Mouse (Mus musculus) ES-CJ7 (cell line): ENCODE measurements around the gene Igf1r.

Experiments
- DNase-seq: peaks from one replicate; pipeline ENCODE4 v3.0.0; 2011; ENCODE audit warnings: low read depth, low spot score

Gene Igf1r

DNA sequence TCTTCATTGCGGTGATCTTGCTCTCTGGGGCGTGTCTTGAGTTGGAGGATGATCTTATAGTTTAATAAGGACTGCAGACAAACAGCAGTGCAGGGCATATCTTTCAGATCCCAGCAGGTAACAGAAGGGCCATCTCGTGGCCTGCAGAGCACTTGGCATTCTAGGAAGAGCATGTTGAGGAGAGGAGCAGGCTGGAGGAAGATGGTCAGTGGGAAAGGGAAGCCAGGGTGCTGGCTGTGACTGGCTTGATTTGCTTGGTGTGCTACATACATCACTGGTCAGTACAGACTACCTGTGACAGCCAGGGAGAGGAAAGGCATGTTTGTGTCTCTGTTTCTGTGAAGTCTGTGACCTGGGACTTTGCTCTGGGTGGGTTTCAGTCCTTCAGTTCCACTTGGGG is 122.8 kb downstream of the Igf1r start:
- no peak for DNase-seq

DNA sequence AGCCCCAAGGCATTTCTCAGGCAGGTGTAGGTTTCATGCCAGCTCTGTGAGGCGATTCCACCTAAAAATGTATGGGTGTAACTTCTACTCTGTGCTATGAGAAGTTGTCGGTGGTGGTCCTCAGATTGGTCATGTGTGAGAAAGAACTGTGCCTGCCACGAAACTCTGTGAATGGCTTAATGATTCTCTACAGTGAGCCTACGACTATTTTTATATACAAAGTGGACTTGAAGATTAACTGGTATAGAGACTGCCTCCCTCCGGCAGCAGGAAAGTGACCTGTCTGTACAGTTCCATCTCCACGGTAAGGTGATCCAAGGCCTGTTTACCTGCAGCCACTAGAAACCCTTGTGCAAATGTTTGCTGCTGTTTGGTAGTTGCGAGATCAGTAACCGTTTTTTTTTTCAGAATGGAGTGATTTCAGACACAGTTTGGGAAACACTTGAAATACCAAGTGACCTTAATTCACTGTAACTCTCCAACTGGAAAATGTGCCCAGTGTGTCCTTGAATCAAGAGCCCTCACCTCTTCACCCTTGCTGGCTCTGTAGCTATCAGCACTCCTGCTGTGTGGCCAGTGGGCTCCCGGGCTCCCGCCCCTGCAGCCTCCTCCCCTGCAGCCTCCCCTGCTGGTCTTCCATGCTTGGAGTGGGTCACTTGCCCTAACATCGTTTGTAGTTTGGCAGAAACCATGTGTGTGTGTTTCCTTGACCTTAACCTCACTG is 127.7 kb downstream of the Igf1r start:
- no peak for DNase-seq

- DNase-seq: no peak
These were observed 132.7 kb downstream of the Igf1r start for GRCm38 (mm10) chr7:68085338-68085737.

- no peak for DNase-seq
These were observed 133.3 kb downstream of the Igf1r start for GRCm38 (mm10) chr7:68085870-68086341.

DNA sequence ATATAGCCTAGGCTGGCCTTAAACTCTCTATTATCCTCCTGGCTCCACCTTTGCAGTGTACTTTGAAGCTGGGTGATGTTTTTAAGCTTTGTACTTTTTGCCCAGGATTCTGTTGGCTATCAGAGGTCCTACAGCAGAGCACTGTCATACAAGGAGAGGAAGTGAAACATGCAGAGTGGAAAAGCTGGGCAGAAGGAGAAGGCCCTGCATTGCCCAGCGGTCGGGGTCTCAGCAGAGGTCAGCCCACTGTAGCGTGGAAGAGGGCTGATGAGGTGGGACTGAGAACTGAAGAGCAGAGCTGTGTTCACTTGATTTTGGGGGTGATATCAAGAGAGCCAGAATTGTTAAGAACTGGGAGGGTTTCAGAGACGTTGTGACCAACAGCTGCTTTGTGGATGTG is 134.9 kb downstream of the Igf1r start:
- no peak for DNase-seq

DNA sequence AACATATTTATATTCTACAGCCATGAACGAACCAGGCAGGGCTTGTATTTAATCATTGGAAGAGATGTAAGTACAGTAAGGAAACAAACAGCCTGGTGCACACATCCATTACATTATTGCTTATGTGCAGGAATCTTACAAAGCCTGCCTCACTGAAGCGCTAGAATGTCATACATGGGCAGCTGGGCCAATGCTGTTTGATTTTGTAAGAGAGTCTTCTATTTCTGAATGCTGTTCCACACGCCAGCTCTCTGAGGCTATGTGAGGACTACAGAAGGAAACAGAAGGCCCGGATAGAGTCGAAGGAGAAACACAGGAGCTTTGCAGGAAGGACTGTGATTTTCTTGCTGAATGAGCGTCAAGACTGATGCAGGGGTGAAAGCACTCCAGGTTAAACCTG is 136.2 kb downstream of the Igf1r start:
- no peak for DNase-seq

DNA sequence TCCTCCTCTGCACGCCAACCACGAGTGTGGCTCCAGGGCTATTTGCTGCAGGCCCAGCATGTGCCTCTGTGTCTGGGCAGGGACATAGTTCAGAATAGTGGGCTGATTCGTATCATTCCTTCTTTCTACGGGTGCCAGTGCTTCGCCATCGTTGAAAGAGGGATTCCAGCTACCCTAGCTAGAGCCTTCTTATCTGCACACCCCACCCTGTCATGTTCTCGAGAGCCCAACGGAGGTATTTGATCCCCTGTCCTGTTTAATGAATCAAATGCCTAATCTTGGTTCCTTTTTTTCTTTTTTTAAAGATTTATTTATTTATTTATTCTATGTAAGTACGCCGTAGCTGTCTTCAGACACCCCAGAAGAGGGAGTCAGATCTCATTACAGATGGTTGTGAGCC is 137.1 kb downstream of the Igf1r start:
- DNase-seq: no peak

DNA sequence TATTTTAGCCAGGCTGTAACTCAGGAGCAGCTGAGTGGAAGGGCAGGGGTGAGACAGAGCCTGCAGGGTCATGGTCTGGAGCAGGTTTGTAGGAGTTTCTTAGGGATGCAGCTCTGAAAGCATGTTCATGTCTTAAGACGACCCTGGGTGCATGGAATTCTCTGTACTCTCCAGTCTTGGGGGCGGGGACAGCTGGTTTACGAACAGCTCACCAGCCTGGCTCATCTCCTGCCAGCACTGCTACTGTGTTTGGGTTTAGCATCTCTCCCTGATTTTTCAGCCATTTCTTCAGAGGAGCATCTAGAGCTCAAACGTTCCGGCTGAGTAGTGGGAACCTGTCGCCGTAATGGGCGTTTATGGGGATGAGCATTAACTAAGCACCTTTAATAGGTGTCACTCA is 137.9 kb downstream of the Igf1r start:
- no peak for DNase-seq

DNA sequence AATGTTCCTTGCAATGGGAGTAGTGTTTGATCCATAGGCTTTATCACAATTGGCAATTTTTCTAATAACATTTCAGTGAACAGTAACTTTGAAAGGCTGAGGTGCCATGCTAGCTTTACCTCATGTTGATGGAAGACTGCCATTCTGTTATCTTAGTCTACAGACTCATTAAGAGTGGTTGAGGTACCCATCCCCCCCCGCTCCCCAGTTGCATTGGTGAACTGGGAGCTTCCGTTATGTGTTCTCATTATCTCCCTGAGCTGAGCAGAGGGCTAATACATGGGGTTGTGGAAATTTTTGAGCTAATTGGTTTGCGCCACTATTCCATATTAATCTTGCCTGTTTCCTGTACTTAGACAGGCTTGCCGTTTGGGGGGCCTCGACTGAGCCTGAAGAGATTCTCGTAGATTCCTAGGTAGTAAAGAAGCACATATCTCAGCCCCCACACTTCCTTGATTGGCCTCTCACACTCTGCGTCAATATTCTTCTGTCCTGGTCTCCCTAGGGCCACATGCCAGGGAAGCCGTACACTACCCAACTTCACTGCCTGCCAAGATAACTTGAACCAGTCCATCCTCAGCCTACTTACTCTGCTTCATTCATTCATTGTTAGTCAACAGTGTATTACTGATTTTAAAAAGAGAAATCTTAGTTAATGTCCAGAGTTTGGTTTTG is 139.8 kb downstream of the Igf1r start:
- no peak for DNase-seq

DNA sequence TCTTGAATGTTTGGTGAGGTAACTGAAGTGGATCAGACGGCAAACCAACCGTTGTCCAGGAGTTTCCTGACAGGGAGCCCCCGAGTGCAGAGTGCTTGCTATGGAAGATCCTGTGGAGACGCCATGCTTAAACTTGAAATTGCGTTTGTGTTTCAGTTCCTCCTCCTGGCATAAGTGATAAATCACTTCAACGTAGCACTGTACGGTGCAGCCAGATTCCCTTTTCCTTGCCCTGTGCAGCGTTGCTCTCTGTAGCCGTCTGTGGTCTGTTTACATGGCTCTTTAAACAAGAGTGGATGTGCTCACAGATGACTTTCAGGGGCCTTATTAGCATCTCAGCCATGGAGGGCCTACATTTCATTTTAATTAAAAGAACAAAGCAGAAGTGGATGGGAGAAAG is 141.2 kb downstream of the Igf1r start:
- no peak for DNase-seq

- DNase-seq: no peak
These were observed 142.9 kb downstream of the Igf1r start for GRCm38 (mm10) chr7:68095574-68095973.

DNA sequence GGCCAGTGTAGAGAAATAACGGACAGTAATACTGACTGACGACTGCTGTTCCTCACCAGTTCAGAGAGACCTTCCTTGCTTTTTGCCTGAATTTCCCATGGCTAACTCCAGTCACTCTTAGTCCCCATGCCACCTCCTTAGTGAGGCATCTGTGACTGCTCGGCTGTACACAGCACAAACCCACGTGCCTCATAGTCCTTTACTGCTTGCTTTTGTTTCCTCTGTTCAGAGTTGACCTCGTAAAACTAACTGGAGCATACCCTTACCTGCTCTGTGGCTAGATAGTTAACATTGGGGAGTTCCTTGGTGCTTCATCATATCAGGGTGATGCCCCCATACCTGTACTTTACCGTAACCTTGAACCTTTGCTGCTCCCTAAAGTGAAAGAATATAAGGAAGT is 143.8 kb downstream of the Igf1r start:
- no peak for DNase-seq

- DNase-seq: no peak
These were observed 144.6 kb downstream of the Igf1r start for GRCm38 (mm10) chr7:68097081-68097836.

- DNase-seq: no peak
These were observed 145.5 kb downstream of the Igf1r start for GRCm38 (mm10) chr7:68098098-68098497.

GRCm38 (mm10) chr7:68100388-68100787 is 147.8 kb downstream of the Igf1r start:
- DNase-seq: no peak

DNA sequence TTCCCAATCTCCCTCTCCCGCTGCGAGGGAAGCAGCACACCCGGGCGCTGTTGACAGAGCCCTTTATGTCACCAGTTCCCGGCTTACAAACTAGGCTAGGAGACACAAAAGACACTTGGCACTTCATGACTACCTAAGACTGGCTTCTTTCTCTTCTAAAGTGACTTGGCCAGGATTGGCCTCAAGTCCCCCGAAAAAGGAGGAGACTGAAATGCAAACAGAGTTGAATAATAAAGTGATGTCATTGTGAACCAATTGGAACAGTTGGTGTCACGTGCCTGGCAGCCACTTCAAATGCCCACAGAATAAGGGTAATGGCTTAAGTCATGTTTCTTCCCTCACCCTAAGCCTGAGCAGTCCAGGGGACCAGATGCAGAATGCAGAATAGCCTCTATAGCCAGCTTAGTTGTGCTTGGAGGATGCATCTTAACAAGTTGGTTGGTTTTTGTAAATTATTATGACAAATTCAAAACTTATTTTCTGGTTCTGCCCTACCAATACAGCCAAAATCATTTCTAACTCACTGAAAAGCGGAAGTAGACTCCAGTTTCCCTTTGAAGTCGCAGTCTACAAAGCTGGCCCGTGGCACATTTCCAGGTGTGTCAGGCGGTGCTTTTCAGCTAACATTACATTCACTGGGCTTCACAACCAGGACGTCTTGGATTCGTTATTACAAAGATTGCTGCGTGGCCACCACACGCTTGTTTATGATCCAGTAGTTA is 150.0 kb downstream of the Igf1r start:
- no peak for DNase-seq

DNA sequence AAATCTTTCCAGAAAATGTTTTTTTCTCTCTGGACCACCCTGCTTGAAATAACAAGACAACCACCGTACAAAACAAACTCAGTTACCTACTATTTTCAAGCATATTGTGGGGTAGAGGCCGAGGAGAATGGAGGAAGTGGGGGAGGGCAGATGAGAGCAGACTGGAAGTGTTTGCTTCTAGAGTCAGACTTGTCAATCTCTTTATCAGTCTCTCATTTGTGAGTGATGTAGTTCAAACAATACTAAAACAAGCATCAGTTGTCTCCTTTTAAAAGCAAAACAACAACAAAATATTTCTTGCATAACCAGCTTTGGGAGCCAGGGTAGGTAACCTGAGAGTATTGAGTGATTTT is 150.5 kb downstream of the Igf1r start:
- DNase-seq: no peak

- DNase-seq: no peak
These were observed 158.9 kb downstream of the Igf1r start for GRCm38 (mm10) chr7:68111532-68111931.

GRCm38 (mm10) chr7:68112582-68112981 is 160.0 kb downstream of the Igf1r start:
- DNase-seq: no peak

DNA sequence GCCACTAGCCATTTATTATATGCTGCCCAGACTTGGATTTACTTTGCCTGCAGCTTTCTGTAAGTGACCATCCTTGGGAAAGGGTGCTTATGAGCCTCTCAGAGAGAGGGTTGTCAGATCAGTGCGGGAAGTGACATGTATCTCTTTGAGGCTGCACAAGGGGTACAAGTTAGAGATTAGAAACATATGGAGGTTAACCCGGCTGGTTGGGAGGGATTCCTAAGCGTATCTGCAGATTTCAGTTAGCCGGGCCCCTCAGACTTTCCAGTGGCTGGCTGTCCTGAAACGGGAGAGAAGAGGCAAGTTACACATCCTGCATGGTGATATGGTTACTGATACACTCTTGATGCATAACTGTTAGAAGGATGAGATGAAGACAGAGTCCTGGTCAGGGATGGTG is 161.7 kb downstream of the Igf1r start:
- DNase-seq: no peak

- no peak for DNase-seq
These were observed 162.5 kb downstream of the Igf1r start for GRCm38 (mm10) chr7:68114983-68115715.
